Mouse (Mus musculus) lung, postnatal 0 days (tissue): ENCODE results near the gene Cdca8. TPM values are rescaled to one million over a fixed set of nuclear protein-coding genes. Genes with fewer than 3 reads are reported as not detected.

Experiments used
- ATAC-seq: fragments of 200-750 bp; cut with Nextera tagmentation; 2 replicates; pipeline ENCODE4 v1.8.0; 2017; ENCODE audit warnings: moderate library complexity
- DNase-seq: peaks from one replicate; pipeline ENCODE4 v3.0.0-alpha.2; 2016; ENCODE audit warnings: low spot score
- H3K27ac ChIP-seq: fragments of 300-500 bp; sonication (generic); 2 replicates; pipeline ENCODE4 v1.5.1; 2014; ENCODE audit warnings: antibody characterized with exemption, mild to moderate bottlenecking, low read length, mixed read lengths
- H3K27me3 ChIP-seq: fragments of 300-500 bp; sonication (generic); replicated peaks from 2 replicates; pipeline ENCODE4 v1.6.1; 2014; ENCODE audit warnings: low read length, mixed read lengths; ENCODE audit not compliant: insufficient read depth
- H3K36me3 ChIP-seq: fragments of 300-500 bp; sonication (generic); 2 replicates; pipeline ENCODE4 v1.6.1; 2014; ENCODE audit warnings: low read length, mixed read lengths; ENCODE audit not compliant: insufficient read depth
- H3K4me1 ChIP-seq: fragments of 300-500 bp; sonication (generic); 2 replicates; pipeline ENCODE4 v1.6.1; 2014; ENCODE audit warnings: antibody characterized with exemption, low read depth, low read length, mixed read lengths; ENCODE audit not compliant: insufficient read depth
- H3K4me2 ChIP-seq: fragments of 300-500 bp; sonication (generic); replicated peaks from 2 replicates; pipeline ENCODE4 v1.6.1; 2014; ENCODE audit warnings: low read depth, mild to moderate bottlenecking, low read length, moderate library complexity, mixed read lengths
- H3K4me3 ChIP-seq: fragments of 300-500 bp; sonication (generic); 2 replicates; pipeline ENCODE4 v1.5.1; 2014; ENCODE audit warnings: low read depth, low read length
- H3K9ac ChIP-seq: fragments of 300-500 bp; sonication (generic); replicated peaks from 2 replicates; pipeline ENCODE4 v1.6.1; 2014; ENCODE audit warnings: low read depth, mild to moderate bottlenecking
- H3K9me3 ChIP-seq: fragments of 300-500 bp; sonication (generic); 2 replicates; pipeline ENCODE4 v1.6.1; 2016; ENCODE audit warnings: low read length, mixed read lengths
- CTCF ChIP-seq: IDR thresholded peaks from 2 replicates; pipeline ENCODE4 v1.5.1; 2016; ENCODE audit warnings: antibody characterized with exemption, mild to moderate bottlenecking
- EP300 ChIP-seq: IDR thresholded peaks from 2 replicates; pipeline ENCODE4 v1.6.1; 2016; ENCODE audit warnings: antibody characterized with exemption, mild to moderate bottlenecking, control low read depth
- WGBS: fragments of 180-500 bp; shearing (Covaris S2); extraction: QIAGEN DNeasy Blood & Tissue Kit; methylation state at CpG from one replicate; pipeline ENCODE4 v1.1.7; 2014; 5-methylcytosine and 5-hydroxymethylcytosine counted together
- polyA plus RNA-seq: library from polyadenylated mRNA; unstranded; fragments of >200 nt; fragmentation: Nextera tagmentation; extraction: Ambion mirVana; gene quantifications from 2 replicates; pipeline ENCODE4 v1.2.1, GENCODE M21; 2015

Gene Cdca8
- polyA plus RNA-seq, 1 experiment from 2014 or later: 5.5 TPM

DNA sequence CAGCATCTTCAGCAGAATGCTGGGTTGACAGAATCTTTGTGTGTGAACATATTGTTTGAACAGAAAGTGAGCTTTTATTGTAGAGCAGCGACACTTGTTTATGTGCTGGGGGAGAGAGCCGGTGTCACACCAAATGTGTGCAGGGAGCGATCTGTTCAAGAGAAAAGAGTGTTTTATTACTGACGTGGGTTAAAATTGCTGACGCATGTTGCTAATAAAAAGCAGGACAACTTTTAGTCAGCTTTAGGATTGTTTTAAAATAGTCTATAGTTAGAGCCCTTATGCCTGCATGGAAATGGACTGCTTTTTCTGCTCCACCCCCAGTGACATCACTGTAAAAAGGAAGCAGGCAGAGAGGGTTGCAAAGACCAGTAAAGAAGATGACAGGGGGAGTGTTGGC lies 48.3 kb downstream of the Cdca8 start:
- Histone ChIP-seq H3K9me3 (no peaks in the 10 kb centered on the region), H3K36me3 (no peaks in the 10 kb centered on the region), H3K4me3 (no peak overlapping the region), H3K27me3 (peaks cover 18% of the 10 kb centered on the region), H3K4me2 (no peak overlapping the region), H3K4me1 (no peaks in the 10 kb centered on the region), H3K27ac (no peak overlapping the region), H3K9ac (no peak overlapping the region)
- DNase-seq: no peak
- 73% methylated on average over 5 of the region's 5 CpGs for WGBS
- no peak for ATAC-seq
- TF ChIP-seq CTCF (no peak), EP300 (no peak)

DNA sequence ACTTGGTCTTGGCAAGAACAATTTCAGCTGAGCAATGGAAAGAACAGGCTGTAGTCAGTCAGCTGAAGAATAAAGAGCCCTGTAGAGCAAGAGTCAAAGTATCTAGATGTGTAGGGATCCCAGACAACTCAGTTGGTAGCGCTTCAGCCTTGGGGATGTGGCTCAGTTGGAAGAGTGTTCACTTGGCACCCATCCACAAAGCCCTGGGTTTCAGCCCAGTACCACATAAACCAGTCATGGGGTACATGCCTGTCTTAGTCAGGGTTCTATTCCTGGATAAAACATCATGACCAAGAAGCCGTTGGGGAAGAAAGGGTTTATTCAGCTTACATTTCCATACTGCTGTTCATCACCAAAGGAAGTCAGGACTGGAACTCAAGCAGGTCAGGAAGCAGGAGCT lies 49.2 kb downstream of the Cdca8 start:
- no peak for TF ChIP-seq CTCF
- no peak for TF ChIP-seq EP300
- Histone ChIP-seq H3K27me3 (peaks cover 12% of the 10 kb centered on the region), H3K36me3 (no peaks in the 10 kb centered on the region), H3K27ac (no peak overlapping the region), H3K4me2 (no peak overlapping the region), H3K9ac (no peak overlapping the region), H3K9me3 (no peaks in the 10 kb centered on the region), H3K4me1 (no peaks in the 10 kb centered on the region), H3K4me3 (no peak overlapping the region)
- DNase-seq (no peak), ATAC-seq (no peak)
- WGBS: 83% methylated on average over 2 of the region's 2 CpGs

DNA sequence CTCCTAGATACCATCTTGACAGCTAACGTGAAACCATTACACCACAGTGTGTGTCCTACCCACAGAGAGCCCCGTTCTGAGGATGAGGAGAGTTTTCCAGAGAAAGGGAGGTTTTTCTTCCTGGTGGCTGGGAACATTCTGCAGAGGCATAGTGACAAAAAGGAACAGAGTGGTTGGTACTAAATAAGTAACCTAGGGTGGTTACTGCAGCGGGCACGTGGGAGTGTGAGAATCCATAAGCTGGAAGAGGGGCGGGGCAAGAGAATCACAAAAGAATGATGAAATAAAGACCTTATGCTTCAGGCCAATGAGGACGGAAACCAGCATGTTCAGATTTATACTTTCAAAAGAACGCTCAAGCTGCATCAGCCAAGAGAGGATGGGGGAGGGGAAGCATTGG lies 50.4 kb downstream of the Cdca8 start:
- H3K9me3 ChIP-seq: no peaks in the 10 kb centered on the region
- ATAC-seq: no peak
- WGBS: 67% methylated on average over 7 of the region's 7 CpGs
- H3K27me3 ChIP-seq: 0 out of 2 replicates have a peak, but pooled peaks cover under 1% of the 10 kb centered on the region
- H3K36me3 ChIP-seq: no peaks in the 10 kb centered on the region
- H3K4me2 ChIP-seq: no peak overlapping the region
- H3K27ac ChIP-seq: no peak overlapping the region
- H3K4me1 ChIP-seq: no peaks in the 10 kb centered on the region
- no peak for TF ChIP-seq CTCF
- TF ChIP-seq EP300: no peak
- no peak overlapping the region for H3K4me3 ChIP-seq
- DNase-seq: no peak
- H3K9ac ChIP-seq: no peak overlapping the region

DNA sequence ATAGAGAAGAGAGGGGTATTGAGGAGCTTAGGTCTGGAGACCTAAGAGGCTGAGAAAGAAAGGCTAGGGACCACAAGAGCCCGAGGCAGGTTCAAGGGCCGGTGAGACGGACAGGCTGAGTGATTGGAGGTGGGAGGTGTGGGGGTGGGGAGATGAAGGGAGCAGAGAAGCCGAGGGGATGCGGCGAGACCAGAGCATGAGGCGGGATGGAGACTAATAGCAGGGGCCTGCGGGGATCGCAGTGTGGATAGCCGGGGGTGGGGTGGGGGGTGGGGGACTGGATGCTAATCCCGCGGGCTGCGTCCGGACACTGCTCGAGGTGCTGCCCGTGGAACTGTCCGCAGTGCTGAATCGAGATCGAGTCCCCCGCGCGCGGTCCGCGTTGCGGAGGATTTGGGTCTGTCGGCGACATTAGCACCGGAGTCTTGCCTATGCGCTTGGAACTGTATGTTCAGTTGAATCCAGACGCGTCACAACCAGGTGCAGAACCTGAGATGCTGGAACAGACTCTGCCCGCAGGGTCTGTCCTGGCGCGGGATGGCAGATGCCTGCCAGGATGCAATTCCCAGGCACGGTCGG lies 56.9 kb downstream of the Cdca8 start:
- Histone ChIP-seq H3K36me3 (no peaks in the 10 kb centered on the region), H3K4me1 (no peaks in the 10 kb centered on the region), H3K9me3 (no peaks in the 10 kb centered on the region), H3K27me3 (peaks cover 24% of the 10 kb centered on the region), H3K27ac (no peak overlapping the region), H3K9ac (no peak overlapping the region), H3K4me3 (no peak overlapping the region), H3K4me2 (no peak overlapping the region)
- DNase-seq (peak; percentile 23), ATAC-seq (no peak; the same call in 1 of the 2 replicates)
- TF ChIP-seq EP300: no peak
- no peak for TF ChIP-seq CTCF
- WGBS: 1% methylated on average over 31 of the region's 37 CpGs

DNA sequence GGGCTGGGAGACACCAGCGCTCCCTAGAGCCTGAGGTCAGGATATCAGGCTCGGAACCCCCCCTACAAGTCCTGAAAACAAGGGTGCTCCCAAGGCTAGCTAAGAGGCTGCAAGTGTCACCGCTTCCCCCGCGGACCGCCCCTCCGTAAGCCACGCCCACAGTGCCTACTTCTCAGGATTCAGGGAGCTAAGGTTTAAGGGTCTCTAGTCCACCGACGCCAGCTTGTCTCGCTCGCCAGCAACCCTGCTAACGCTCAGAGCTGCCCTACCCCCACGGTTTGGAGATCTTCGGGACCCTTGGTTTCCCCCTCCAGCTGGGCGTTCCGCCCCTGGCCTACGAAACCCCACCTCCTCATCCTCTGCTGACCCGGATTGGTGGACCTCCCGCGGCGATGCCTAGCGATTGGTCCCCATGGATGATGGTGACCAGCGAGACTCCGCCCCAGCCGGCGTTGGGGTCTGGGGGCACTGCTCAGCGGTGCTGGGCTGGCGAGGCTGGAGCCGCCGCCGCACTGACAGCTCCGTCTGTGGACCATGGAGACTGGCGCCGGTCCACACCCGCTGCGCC lies 57.7 kb downstream of the Cdca8 start:
- Histone ChIP-seq H3K27ac (no peak overlapping the region), H3K4me3 (no peak overlapping the region)
- TF ChIP-seq EP300: no peak
- TF ChIP-seq CTCF: no peak

DNA sequence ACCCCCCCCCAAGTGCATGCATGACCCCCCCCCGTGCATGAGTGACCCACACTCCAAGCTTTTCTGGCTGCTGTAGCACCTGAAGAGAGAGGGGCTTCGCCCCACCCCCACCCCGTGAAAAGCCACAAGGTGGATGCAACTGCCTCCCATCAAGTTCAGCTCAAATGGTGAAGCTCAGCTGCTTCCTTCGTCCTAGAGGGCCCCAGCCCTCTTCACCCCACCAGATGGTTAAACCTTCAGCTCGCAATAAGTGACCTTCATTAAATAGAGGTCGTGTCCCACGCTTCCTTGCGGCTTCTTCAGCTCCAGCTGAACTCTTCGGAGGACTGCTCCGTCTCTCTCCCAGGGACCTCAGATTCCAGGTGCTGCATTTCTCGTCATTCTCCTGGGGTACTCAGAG lies 58.5 kb downstream of the Cdca8 start, which contains the start of gene Epha10:
Gene Epha10 (plus strand): TSS at position 301 of the 400 bp plus-strand sequence.
- Histone ChIP-seq H3K4me2 (0 out of 2 replicates have a peak within 1 kb of the TSS, but pooled peaks have one; percentile 3), H3K4me3 (no peak within 1 kb of the TSS), H3K27ac (no peak within 1 kb of the TSS), H3K27me3 (peaks cover 24% of the 10 kb centered on the region), H3K36me3 (no peaks in the 10 kb centered on the region), H3K9ac (no peak within 1 kb of the TSS), H3K4me1 (no peaks in the 10 kb centered on the region), H3K9me3 (no peaks in the 10 kb centered on the region)
- ATAC-seq (no peak), DNase-seq (no peak)
- no peak for TF ChIP-seq EP300
- TF ChIP-seq CTCF: no peak
- 7% methylated on average over 11 of the region's 11 CpGs for WGBS

More for the DNA sequence above, 57.7 kb downstream of the Cdca8 start:
- WGBS: under 1% methylated on average over 31 of the region's 37 CpGs
- Histone ChIP-seq H3K36me3 (no peaks in the 10 kb centered on the region), H3K27me3 (peaks cover 24% of the 10 kb centered on the region), H3K4me1 (no peaks in the 10 kb centered on the region), H3K4me2 (0 out of 2 replicates have a peak overlapping the region, but pooled peaks have one; percentile 3), H3K9me3 (no peaks in the 10 kb centered on the region), H3K9ac (no peak overlapping the region)
- ATAC-seq (no peak), DNase-seq (no peak)
